Mouse (Mus musculus): ENCODE measurements around the gene Pstk.
"Not testable (repeated sequence)": the region's sequence is repeated elsewhere in the genome, so short reads cannot be mapped to it uniquely, and the experiment has no call there.

Gene Pstk

GRCm38 (mm10) chr7:131370648-131371469 lies at the start of gene Pstk:
TSS of gene Pstk (plus strand) at chr7:131371141.
- DNase-seq, result peak; percentile 93

- no peak for DNase-seq
Observed at GRCm38 (mm10) chr7:131322192-131322591, 48.7 kb upstream of the Pstk start, which contains the start of gene Cuzd1. TSS of gene Cuzd1 (minus strand) at chr7:131322292.

- no peak for DNase-seq
Observed at GRCm38 (mm10) chr7:131327054-131327453, 43.9 kb upstream of the Pstk start.

- no peak for DNase-seq
Observed at GRCm38 (mm10) chr7:131329416-131329815, 41.5 kb upstream of the Pstk start, which contains the start of gene Fam24b. TSS of gene Fam24b (minus strand) at chr7:131329516.

GRCm38 (mm10) chr7:131331688-131332087 lies 39.3 kb upstream of the Pstk start:
- no peak for DNase-seq

- no peak for DNase-seq
Observed at GRCm38 (mm10) chr7:131333564-131333963, 37.4 kb upstream of the Pstk start, which contains the start of gene Fam24a. TSS of gene Fam24a (plus strand) at chr7:131333864.

- no peak for DNase-seq
Observed at GRCm38 (mm10) chr7:131337502-131338068, 33.4 kb upstream of the Pstk start.

GRCm38 (mm10) chr7:131345856-131346541 lies 24.9 kb upstream of the Pstk start:
- DNase-seq, result no peak

- no peak for DNase-seq
Observed at GRCm38 (mm10) chr7:131356105-131356504, 14.8 kb upstream of the Pstk start.

GRCm38 (mm10) chr7:131362269-131362614 lies 8.7 kb upstream of the Pstk start:
- no peak for DNase-seq

GRCm38 (mm10) chr7:131362615-131363300 lies 8.2 kb upstream of the Pstk start, which contains the start of gene 2310057M21Rik:
TSS of gene 2310057M21Rik (minus strand) at chr7:131362759.
- peak; percentile 93 for DNase-seq

GRCm38 (mm10) chr7:131364131-131364530 lies 6.8 kb upstream of the Pstk start:
- DNase-seq, result no peak

GRCm38 (mm10) chr7:131371470-131371860 lies 524 bp downstream of the Pstk start:
- DNase-seq, result no peak

- DNase-seq, result no peak
Observed at GRCm38 (mm10) chr7:131371880-131372651, 1.1 kb downstream of the Pstk start.

GRCm38 (mm10) chr7:131391761-131392160 lies 20.8 kb downstream of the Pstk start:
- DNase-seq, result not testable (repeated sequence)

- no peak for DNase-seq
Observed at GRCm38 (mm10) chr7:131409321-131409987, 38.5 kb downstream of the Pstk start.

- DNase-seq, result no peak
Observed at GRCm38 (mm10) chr7:131409988-131410385, 39.0 kb downstream of the Pstk start.

GRCm38 (mm10) chr7:131410416-131411058 lies 39.6 kb downstream of the Pstk start, which contains the start of the genes Ikzf5 and Acadsb:
TSS of gene Ikzf5 (minus strand) at chr7:131410521.
TSS of gene Acadsb (plus strand) at chr7:131410601.
- DNase-seq, result peak; percentile 100

GRCm38 (mm10) chr7:131411221-131411940 lies 40.4 kb downstream of the Pstk start:
- peak; percentile 51 for DNase-seq

- no peak for DNase-seq
Observed at GRCm38 (mm10) chr7:131411941-131412270, 41.0 kb downstream of the Pstk start.
